Mouse (Mus musculus): ENCODE data around the gene Cacna1e.

The Cacna1e gene

GRCm38 (mm10) chr1:154391979-154392378, 492.3 kb downstream of the Cacna1e start:
- DNase-seq (ENCODE audit: low spot score) = no peak
